Mouse (Mus musculus) gastrocnemius, adult 2 months (tissue): Measurements from ENCODE around the gene Tmem109. TPM values are rescaled to one million over a fixed set of nuclear protein-coding genes. Genes with fewer than 3 reads are reported as not detected.

Experiments
- DNase-seq: peaks from one replicate; pipeline ENCODE4 v3.0.0; 2022
- H3K27ac ChIP-seq: fragments of 200-600 bp; 2 replicates; pipeline ENCODE4 v1.8.1; 2022; ENCODE audit warnings: mild to moderate bottlenecking
- H3K4me3 ChIP-seq: fragments of 200-600 bp; 2 replicates; pipeline ENCODE4 v1.8.1; 2022; ENCODE audit warnings: mild to moderate bottlenecking, moderate library complexity
- CTCF ChIP-seq: fragments of 200-600 bp; IDR thresholded peaks from 2 replicates; pipeline ENCODE4 v1.8.1; 2022; ENCODE audit warnings: antibody characterized with exemption, mild to moderate bottlenecking, moderate library complexity
- intact Hi-C: fragments of 180-260 bp; cut with DNase I; formaldehyde crosslinking; loops from one replicate; pipeline ENCODE4 v1.15.1; 2025
- total RNA-seq, 2 experiments: library from RNA; stranded (reverse); gene quantifications; 2 replicates each; pipeline ENCODE4 v1.2.3; 2021

Gene Tmem109
- total RNA-seq, 2 experiments from 2014 or later: 227 to 255 TPM

- Histone ChIP-seq H3K4me3 (peak overlapping the region; percentile 95), H3K27ac (peak overlapping the region; percentile 96)
- intact Hi-C loops: loop anchor here (5.0 kb wide), 2 partner anchors 91 to 166 kb away; no protein-coding TSS in a partner anchor
- TF ChIP-seq CTCF: no peak
- DNase-seq: no peak
Measured at GRCm38 (mm10) chr19:10878201-10878837, 3.5 kb downstream of the Tmem109 start.

GRCm38 (mm10) chr19:10871328-10871961, 10.4 kb downstream of the Tmem109 start:
- TF ChIP-seq CTCF: no peak
- intact Hi-C loops: no loop called here

GRCm38 (mm10) chr19:10870676-10871075, 11.1 kb downstream of the Tmem109 start:
- no peak for TF ChIP-seq CTCF
- no peak overlapping the region for H3K4me3 ChIP-seq
- H3K27ac ChIP-seq: 0 out of 2 replicates have a peak overlapping the region, but pooled peaks have one; percentile 3
- no peak for DNase-seq
- intact Hi-C loops: no loop called here

More at GRCm38 (mm10) chr19:10871328-10871961, 10.4 kb downstream of the Tmem109 start:
- Histone ChIP-seq H3K4me3 (no peak overlapping the region), H3K27ac (no peak overlapping the region)
- DNase-seq: no peak

DNA sequence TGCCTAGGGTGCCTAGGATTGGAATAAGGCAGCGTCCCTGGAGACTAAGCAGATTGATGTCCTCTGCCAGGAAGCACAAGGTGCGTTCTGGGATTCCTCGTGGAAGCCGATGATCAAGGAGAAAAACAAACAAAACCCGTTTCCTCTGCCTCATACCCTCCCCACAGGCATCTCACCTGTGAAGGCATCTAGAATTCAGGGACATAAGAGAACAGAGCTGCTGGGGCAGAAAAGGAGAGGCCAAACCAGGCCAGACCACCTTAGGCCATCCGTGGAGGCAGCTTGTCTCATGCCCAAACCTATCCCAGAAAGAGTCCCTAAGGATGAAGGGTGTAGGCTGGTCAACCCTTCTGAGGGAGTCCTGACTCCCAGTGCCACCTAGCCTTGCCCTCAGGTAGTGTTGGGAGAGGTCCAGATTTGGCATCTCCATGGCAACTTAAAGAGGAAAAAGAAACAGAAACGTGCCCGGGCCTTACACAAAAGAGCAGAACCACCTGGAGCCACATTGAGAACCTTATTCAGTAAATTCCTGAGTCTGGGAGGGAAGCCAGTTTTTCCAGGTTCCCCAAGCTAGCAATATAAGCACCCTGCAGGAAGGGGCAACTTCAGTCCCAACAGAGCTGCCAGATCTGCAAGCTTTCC, 11.8 kb downstream of the Tmem109 start, which contains the start of gene Tmem132a:
Tmem132a (minus strand) TSS at position 55 of the 642 bp plus-strand sequence.
- Histone ChIP-seq H3K4me3 (peak within 1 kb of the TSS; percentile 77), H3K27ac (peak within 1 kb of the TSS; percentile 76)
- intact Hi-C loops: no loop called here
- no peak for TF ChIP-seq CTCF
- DNase-seq: no peak

GRCm38 (mm10) chr19:10869241-10869885, 12.4 kb downstream of the Tmem109 start:
- Histone ChIP-seq H3K4me3 (peak overlapping the region; percentile 77), H3K27ac (peak overlapping the region; percentile 76)
- peak; percentile 15; the same call in 1 of the 2 replicates for TF ChIP-seq CTCF
- intact Hi-C loops: no loop called here
- peak; percentile 81 for DNase-seq

DNA sequence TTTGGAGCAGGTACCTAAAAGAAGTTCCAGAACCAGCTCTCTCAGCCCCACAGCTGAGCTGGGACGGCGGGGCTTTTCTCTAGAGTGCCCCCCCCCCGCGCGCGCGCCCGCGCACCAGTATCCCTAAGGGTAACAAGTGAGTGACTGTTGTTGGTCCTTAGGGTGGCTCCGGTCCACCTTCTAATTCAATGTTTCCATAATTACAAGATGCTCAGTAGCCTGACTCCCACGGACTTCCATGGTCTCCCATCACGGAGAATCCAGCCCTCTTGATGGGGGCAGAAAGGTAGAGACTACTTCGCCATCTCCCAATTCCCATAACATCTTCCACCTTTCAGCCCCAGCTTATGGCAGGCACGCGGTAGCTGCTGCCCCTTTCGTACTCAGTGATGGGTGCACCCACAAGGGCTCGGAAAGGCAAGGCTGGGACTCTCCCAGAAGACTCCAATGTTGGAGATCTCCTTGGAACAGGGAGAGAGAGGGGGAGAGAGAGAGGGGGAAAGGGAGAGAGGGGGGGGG, 13.1 kb downstream of the Tmem109 start:
- Histone ChIP-seq H3K4me3 (peak overlapping the region; percentile 77), H3K27ac (no peak overlapping the region)
- TF ChIP-seq CTCF: no peak
- intact Hi-C loops: no loop called here
- DNase-seq: no peak

- no peak for DNase-seq
- intact Hi-C loops: no loop called here
- TF ChIP-seq CTCF: no peak
- Histone ChIP-seq H3K4me3 (peak overlapping the region; percentile 77), H3K27ac (no peak overlapping the region)
Measured at GRCm38 (mm10) chr19:10867946-10868622, 13.7 kb downstream of the Tmem109 start.

GRCm38 (mm10) chr19:10866351-10866750, 15.4 kb downstream of the Tmem109 start:
- intact Hi-C loops: no loop called here
- DNase-seq: no peak
- no peak for TF ChIP-seq CTCF
- Histone ChIP-seq H3K27ac (no peak overlapping the region), H3K4me3 (no peak overlapping the region)

DNA sequence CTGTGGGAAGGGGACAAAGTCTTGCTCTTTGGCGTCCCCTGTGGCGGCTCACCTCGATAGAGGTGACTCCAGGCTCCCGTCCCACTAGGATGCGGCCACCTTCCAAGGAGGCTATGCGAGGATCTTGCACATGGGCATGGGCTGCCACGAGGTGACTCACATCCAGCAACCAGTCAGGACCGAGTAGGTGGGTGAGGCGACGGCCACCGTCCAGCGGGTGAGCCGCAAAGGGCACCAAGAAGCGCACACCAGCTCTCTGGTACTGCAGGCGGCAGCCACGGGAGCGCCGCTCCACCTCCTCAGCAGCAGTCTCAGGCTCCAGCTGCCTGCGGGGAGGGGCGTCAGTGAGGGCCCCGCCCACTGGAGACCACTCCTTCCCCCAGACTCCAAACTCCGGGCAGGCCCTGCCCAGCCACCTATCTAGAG, 21.7 kb downstream of the Tmem109 start:
- H3K27ac ChIP-seq: no peak overlapping the region
- no peak for DNase-seq
- H3K4me3 ChIP-seq: no peak overlapping the region
- TF ChIP-seq CTCF: no peak
- intact Hi-C loops: no loop called here

DNA sequence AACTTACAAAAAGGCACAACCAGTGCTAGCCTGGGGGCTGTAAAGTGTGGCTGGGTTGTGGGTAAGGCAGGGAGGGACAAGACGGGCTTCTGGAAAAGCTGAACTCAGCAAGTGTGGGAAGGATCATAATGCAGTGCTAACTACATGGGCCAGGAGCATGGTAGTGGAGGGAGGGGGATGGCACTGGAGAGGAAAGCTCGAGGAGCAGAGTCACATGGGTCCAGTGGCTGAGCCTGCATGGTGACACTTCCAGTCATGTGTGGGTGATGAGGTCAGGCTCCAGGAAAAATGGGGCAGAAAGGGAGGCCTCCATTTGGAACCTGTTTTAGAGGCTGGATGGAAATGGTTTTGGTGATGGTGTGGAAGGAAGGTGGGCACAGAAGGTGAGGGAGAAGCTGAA, 25.3 kb downstream of the Tmem109 start:
- no peak overlapping the region for H3K4me3 ChIP-seq
- intact Hi-C loops: no loop called here
- DNase-seq: no peak

DNA sequence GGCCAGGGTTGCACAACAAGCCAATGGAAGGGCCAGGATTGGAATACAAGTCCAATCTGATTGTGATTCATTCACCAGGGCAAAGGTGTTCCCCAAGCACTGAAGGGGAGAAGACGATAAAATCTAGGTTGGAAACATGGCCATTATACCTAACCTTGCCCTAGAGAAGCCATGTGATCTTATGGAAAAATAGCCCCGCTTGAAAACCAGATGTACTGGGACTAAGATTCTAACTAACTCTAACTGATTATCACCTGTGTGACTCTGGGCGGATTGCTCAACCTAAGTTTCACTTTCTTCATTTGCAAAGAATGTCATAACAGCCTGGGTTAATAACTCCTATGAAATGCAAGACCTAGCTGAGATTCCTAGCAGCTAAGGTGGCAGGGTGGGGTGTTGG, 26.4 kb downstream of the Tmem109 start:
- Histone ChIP-seq H3K4me3 (no peak overlapping the region), H3K27ac (no peak overlapping the region)
- no peak for TF ChIP-seq CTCF
- intact Hi-C loops: no loop called here
- DNase-seq: no peak

More for the DNA sequence above, 25.3 kb downstream of the Tmem109 start:
- TF ChIP-seq CTCF: no peak
- no peak overlapping the region for H3K27ac ChIP-seq
